Mouse (Mus musculus): ENCODE results near the gene Lysmd4.

DNA sequence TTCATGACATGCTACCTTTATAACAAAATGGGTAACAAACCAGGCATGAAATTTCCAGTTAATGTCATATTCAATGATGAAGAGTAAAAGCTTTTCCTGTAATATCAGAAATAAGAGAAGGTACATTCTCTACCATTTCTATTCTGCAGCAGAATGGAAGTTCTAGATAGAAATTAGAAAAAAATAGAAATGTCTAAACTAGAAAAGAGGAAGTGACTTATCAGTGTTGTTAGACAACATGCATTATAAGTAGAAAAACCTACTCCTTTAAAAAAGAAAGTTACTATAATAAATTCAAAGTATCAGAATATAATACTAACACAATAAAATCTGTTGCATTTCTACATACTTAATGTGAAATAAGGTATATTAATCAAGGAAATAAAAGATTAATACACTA, 96.4 kb downstream of the Lysmd4 start:
- TF ChIP-seq CTCF (IDR thresholded peaks at IDR 0.05; ENCODE audit: low read depth, low read length) (no peak), POLR2A (IDR thresholded peaks at IDR 0.05; ENCODE audit: extremely low read depth, insufficient read depth, low read length) (no peak)

Measured in liver, adult 2 months (tissue).